Mouse (Mus musculus) spleen, adult 10 weeks (tissue): ENCODE results near the gene Cav2. TPM values are rescaled to one million over a fixed set of nuclear protein-coding genes. Genes with fewer than 3 reads are reported as not detected.

Experiments used
- polyA plus RNA-seq: library from polyadenylated mRNA; stranded (reverse); fragments of 350-450 nt; fragmentation: Illumina TruSeq; extraction: RNeasy Lipid Tissue Mini Kit (QIAGEN cat#74804); gene quantifications from one replicate; pipeline ENCODE4 v1.2.3, GENCODE M21; 2015; ENCODE audit warnings: low replicate concordance; ENCODE audit not compliant: insufficient read depth

Cav2 gene
- polyA plus RNA-seq, result 14.8 TPM

GRCm38 (mm10) chr6:17280939-17281756 lies at the start of gene Cav2:
Cav2 (plus strand) TSS chr6:17281185.

GRCm38 (mm10) chr6:17305954-17306601 lies 25.1 kb downstream of the Cav2 start, which contains the start of gene Cav1:
Cav1 (plus strand) TSS chr6:17306335.

Other genes starting within 250 kb of the Cav2 start
- 56.8 TPM for gene Tes, start 216.0 kb upstream of the Cav2 start, polyA plus RNA-seq
- 46.3 TPM for gene Cav1, start 25.1 kb downstream of the Cav2 start, polyA plus RNA-seq
- gene Met, start 182.6 kb downstream of the Cav2 start, polyA plus RNA-seq, result 9.9 TPM